Mouse (Mus musculus): Measurements from ENCODE around the gene Sdr39u1. TPM values are rescaled to one million over a fixed set of nuclear protein-coding genes. Genes with fewer than 3 reads are reported as not detected.

Gene Sdr39u1
- polyA plus RNA-seq, 1 experiment: 25.0 TPM

- H3K4me1 ChIP-seq (ENCODE audit: control insufficient read depth, insufficient read depth, low read length): no peaks in the 10 kb centered on the region
- TF ChIP-seq POLR2A (IDR thresholded peaks at IDR 0.05; ENCODE audit: low read depth, low read length): no peak
- no peak for TF ChIP-seq CTCF (IDR thresholded peaks at IDR 0.05; ENCODE audit: borderline replicate concordance, insufficient read depth, low read length)
- H3K27ac ChIP-seq (ENCODE audit: insufficient read depth, low read length): no peak overlapping the region
- H3K4me3 ChIP-seq (ENCODE audit: insufficient read depth, low read length): no peak overlapping the region
Measured at GRCm38 (mm10) chr14:55877469-55878315, 22.4 kb downstream of the Sdr39u1 start.

DNA sequence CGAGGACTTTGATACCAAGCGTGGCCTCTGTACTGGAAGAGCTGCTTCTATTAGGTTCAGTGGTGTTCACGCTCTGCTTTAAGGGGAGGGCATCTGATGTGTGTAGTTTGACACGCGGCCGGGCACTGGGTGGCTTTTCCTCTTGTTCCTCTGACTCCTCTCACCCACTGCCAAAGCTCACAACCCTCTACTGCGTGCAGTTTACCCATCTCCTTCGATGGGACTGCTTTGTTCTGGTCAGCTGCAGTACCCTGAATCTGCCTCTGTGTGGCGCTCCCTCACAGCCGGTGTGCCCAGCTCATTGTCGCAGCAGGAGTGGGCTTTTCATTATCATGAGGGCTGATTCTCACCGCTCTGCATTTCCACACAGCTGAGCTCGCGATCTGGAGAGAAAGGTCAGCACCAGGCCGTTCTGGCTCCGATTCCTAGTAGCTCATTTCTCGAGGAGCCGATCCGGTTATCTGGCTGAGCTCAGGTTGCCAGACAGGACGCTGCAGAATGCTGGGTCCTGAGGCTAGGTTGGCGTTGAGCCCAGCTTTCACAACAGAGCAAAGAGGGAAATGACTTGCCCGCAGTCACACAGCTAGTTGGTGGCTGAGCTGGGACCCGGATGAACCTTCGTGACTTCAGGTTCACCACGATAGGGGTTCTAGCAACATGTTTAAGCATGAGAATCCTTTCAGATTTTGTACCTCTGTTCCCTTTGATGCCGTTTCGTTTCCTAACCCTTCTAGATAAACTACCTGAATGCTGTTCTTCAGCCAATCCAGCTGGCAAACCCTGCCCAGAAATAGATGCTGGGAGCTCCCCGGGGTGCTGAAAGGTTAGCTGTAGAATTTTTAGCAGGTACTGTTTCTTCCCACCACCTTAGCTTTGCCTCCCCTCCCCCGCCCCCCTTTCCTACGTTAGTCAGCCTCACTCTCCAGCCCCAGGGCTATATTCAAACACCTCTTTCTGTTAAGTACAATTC is 26.1 kb downstream of the Sdr39u1 start:
- peak; percentile 89 for TF ChIP-seq CTCF (IDR thresholded peaks at IDR 0.05; ENCODE audit: borderline replicate concordance, insufficient read depth, low read length)
- TF ChIP-seq POLR2A (IDR thresholded peaks at IDR 0.05; ENCODE audit: low read depth, low read length): no peak
- Histone ChIP-seq H3K4me1 (ENCODE audit: control insufficient read depth, insufficient read depth, low read length) (no peaks in the 10 kb centered on the region), H3K4me3 (ENCODE audit: insufficient read depth, low read length) (no peak overlapping the region), H3K27ac (ENCODE audit: insufficient read depth, low read length) (no peak overlapping the region)

GRCm38 (mm10) chr14:55873242-55873713 is 26.8 kb downstream of the Sdr39u1 start:
- no peak overlapping the region for H3K27ac ChIP-seq (ENCODE audit: insufficient read depth, low read length)
- no peak overlapping the region for H3K4me3 ChIP-seq (ENCODE audit: insufficient read depth, low read length)
- H3K4me1 ChIP-seq (ENCODE audit: control insufficient read depth, insufficient read depth, low read length): no peaks in the 10 kb centered on the region
- no peak for TF ChIP-seq POLR2A (IDR thresholded peaks at IDR 0.05; ENCODE audit: low read depth, low read length)
- no peak for TF ChIP-seq CTCF (IDR thresholded peaks at IDR 0.05; ENCODE audit: borderline replicate concordance, insufficient read depth, low read length)

- Histone ChIP-seq H3K4me1 (ENCODE audit: control insufficient read depth, insufficient read depth, low read length) (no peaks in the 10 kb centered on the region), H3K27ac (ENCODE audit: insufficient read depth, low read length) (no peak overlapping the region), H3K4me3 (ENCODE audit: insufficient read depth, low read length) (no peak overlapping the region)
- TF ChIP-seq CTCF (IDR thresholded peaks at IDR 0.05; ENCODE audit: borderline replicate concordance, insufficient read depth, low read length) (no peak), POLR2A (IDR thresholded peaks at IDR 0.05; ENCODE audit: low read depth, low read length) (no peak)
Measured at GRCm38 (mm10) chr14:55872551-55872950, 27.5 kb downstream of the Sdr39u1 start.

GRCm38 (mm10) chr14:55872039-55872438 is 28.1 kb downstream of the Sdr39u1 start:
- no peak for TF ChIP-seq POLR2A (IDR thresholded peaks at IDR 0.05; ENCODE audit: low read depth, low read length)
- no peak for TF ChIP-seq CTCF (IDR thresholded peaks at IDR 0.05; ENCODE audit: borderline replicate concordance, insufficient read depth, low read length)
- Histone ChIP-seq H3K4me3 (ENCODE audit: insufficient read depth, low read length) (no peak overlapping the region), H3K27ac (ENCODE audit: insufficient read depth, low read length) (no peak overlapping the region), H3K4me1 (ENCODE audit: control insufficient read depth, insufficient read depth, low read length) (no peaks in the 10 kb centered on the region)

GRCm38 (mm10) chr14:55869538-55869937 is 30.6 kb downstream of the Sdr39u1 start:
- TF ChIP-seq POLR2A (IDR thresholded peaks at IDR 0.05; ENCODE audit: low read depth, low read length) (no peak), CTCF (IDR thresholded peaks at IDR 0.05; ENCODE audit: borderline replicate concordance, insufficient read depth, low read length) (no peak)
- no peak overlapping the region for H3K27ac ChIP-seq (ENCODE audit: insufficient read depth, low read length)
- no peak overlapping the region for H3K4me3 ChIP-seq (ENCODE audit: insufficient read depth, low read length)
- H3K4me1 ChIP-seq (ENCODE audit: control insufficient read depth, insufficient read depth, low read length): no peaks in the 10 kb centered on the region

DNA sequence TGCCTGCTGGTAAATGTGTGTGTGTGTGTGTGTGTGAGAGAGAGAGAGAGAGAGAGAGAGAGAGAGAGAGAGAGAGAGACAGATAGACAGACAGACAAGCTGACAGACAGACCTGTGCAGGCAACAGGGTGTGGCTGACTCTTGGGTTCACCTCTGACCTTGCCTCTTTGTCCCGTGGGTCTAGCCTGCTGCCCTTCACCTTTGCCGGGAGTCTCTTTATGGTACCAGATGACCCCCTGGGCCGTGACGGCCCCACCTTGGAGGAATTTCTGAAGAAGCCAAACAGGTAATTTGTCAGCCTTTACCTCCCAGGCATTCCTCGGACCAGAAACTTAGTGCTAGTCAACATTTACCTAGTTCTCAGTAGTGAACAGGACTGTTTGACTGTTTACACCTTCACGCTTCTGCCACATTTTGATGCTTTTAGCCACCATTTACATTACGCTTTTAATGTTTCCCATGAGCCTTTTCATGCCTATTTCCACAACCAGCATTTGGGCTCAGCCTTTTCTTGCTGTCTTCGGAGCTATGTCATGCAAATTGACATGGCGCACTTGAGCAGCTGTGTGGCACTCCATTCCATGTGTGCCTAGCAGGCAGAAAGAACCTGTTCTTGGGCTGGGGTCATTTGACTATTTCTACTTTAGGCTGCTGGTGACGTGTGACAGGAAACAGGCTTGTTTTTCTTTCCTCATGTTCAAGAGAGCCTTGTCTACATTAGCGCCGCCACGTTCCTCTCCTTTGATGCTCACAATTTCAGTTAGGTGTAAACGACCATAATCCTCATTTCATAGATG is 31.7 kb downstream of the Sdr39u1 start:
- H3K4me3 ChIP-seq (ENCODE audit: insufficient read depth, low read length): no peak overlapping the region
- no peaks in the 10 kb centered on the region for H3K4me1 ChIP-seq (ENCODE audit: control insufficient read depth, insufficient read depth, low read length)
- no peak overlapping the region for H3K27ac ChIP-seq (ENCODE audit: insufficient read depth, low read length)
- TF ChIP-seq POLR2A (IDR thresholded peaks at IDR 0.05; ENCODE audit: low read depth, low read length): no peak
- TF ChIP-seq CTCF (IDR thresholded peaks at IDR 0.05; ENCODE audit: borderline replicate concordance, insufficient read depth, low read length): no peak

- no peak overlapping the region for H3K4me3 ChIP-seq (ENCODE audit: insufficient read depth, low read length)
- TF ChIP-seq CTCF (IDR thresholded peaks at IDR 0.05; ENCODE audit: borderline replicate concordance, insufficient read depth, low read length) (no peak), POLR2A (IDR thresholded peaks at IDR 0.05; ENCODE audit: low read depth, low read length) (no peak)
- no peak overlapping the region for H3K27ac ChIP-seq (ENCODE audit: insufficient read depth, low read length)
- H3K4me1 ChIP-seq (ENCODE audit: control insufficient read depth, insufficient read depth, low read length): no peaks in the 10 kb centered on the region
Measured at GRCm38 (mm10) chr14:55866962-55867361, 33.1 kb downstream of the Sdr39u1 start.

DNA sequence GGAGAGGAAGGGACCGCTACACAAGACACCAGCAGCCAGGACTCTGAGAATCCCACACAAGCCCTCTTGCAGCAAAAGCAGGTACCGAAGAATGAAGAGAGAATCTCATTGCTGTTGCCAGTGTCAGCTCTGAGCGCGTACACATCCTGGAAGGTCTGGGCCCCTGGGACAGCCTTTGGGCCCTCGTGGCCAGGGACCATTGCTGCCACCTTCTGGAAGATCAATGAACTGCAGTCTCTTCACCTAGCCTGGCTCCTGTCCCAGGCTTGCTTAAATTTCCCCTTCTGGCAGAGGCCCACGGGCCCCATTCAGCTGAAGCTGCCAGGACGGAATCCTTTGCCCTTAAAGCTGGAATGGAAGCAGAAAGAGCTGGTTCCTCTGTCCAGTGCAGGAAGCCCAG is 36.3 kb downstream of the Sdr39u1 start:
- TF ChIP-seq POLR2A (IDR thresholded peaks at IDR 0.05; ENCODE audit: low read depth, low read length): no peak
- TF ChIP-seq CTCF (IDR thresholded peaks at IDR 0.05; ENCODE audit: borderline replicate concordance, insufficient read depth, low read length): peak; percentile 77
- Histone ChIP-seq H3K4me1 (ENCODE audit: control insufficient read depth, insufficient read depth, low read length) (no peaks in the 10 kb centered on the region), H3K27ac (ENCODE audit: insufficient read depth, low read length) (no peak overlapping the region), H3K4me3 (ENCODE audit: insufficient read depth, low read length) (no peak overlapping the region)

All from embryonic fibroblast, embryonic 13.5 days (primary cell).